35 mouse cellular contexts compared by ENCODE assay signal in the genomic region with DNA sequence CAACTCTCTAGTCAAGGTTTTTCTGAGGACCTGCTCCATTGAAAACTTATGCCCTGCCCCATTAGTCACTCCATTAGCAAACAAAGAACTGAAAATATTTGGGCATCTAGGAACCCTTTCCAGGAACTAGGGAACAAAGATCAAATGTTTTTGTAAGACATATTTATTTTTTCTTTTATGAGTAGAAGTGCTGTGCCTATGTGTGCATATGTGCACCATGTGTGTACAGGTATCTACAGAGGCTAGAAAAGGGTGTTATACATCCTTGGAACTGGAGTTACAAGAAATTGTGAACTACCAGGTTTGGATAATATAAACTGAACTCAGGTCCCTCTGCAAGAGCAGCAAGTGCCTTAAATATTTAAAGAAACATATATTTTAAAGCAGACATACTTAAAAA. TPM values are rescaled to one million over a fixed set of nuclear protein-coding genes. Genes with fewer than 3 reads are reported as not detected.
"Had no signal": no experiment of that assay in that cellular context is flagged by ENCODE, and none has a peak within 500 bp of the region (broad histone marks: within the 10 kb centered on the region; RNA-seq: fewer than 3 reads in every experiment).

No protein-coding gene starts in this region.

- DNase-seq: heart, postnatal 10 days; heart, postnatal 14 days; heart, postnatal 36 days; heart, postnatal 4 days; kidney, adult 11 months; kidney, adult 18-20 months; kidney, adult 2 months; kidney, adult 8-10 months; kidney, adult 9 months; kidney, postnatal 10 days; kidney, postnatal 14 days; kidney, postnatal 25 days; kidney, postnatal 36 days; kidney, postnatal 4 days; layer of hippocampus, adult 9-11 months; layer of hippocampus, postnatal 36 days had no signal

- H3K27ac ChIP-seq: heart, embryonic 10.5 days; heart, embryonic 13.5 days; heart, embryonic 15.5 days; hindbrain, embryonic 10.5 days; hindbrain, embryonic 12.5 days; hindbrain, embryonic 13.5 days; hindbrain, embryonic 14.5 days; hindbrain, embryonic 15.5 days; hindbrain, postnatal 0 days; intestine, embryonic 15.5 days; kidney, embryonic 15.5 days; kidney, postnatal 0 days; layer of hippocampus, adult 2 months had no signal

- H3K4me3 ChIP-seq: heart, embryonic 10.5 days; heart, embryonic 12.5 days; heart, embryonic 13.5 days; heart, embryonic 15.5 days; hindbrain, embryonic 10.5 days; hindbrain, embryonic 12.5 days; hindbrain, embryonic 13.5 days; hindbrain, embryonic 15.5 days; intestine, embryonic 15.5 days; kidney, embryonic 15.5 days; layer of hippocampus, adult 2 months had no signal

- H3K9me3 ChIP-seq: heart, embryonic 10.5 days; heart, embryonic 13.5 days; heart, embryonic 15.5 days; hindbrain, embryonic 10.5 days; hindbrain, embryonic 12.5 days; hindbrain, embryonic 13.5 days; hindbrain, embryonic 15.5 days; intestine, embryonic 15.5 days; kidney, embryonic 15.5 days had no signal

- H3K9ac ChIP-seq: heart, embryonic 12.5 days; heart, embryonic 13.5 days; heart, embryonic 15.5 days; hindbrain, embryonic 12.5 days; hindbrain, embryonic 13.5 days; hindbrain, embryonic 14.5 days; hindbrain, embryonic 15.5 days; intestine, embryonic 15.5 days; kidney, embryonic 15.5 days had no signal

- H3K4me2 ChIP-seq: heart, embryonic 11.5 days; heart, embryonic 12.5 days; heart, embryonic 13.5 days; heart, embryonic 15.5 days; hindbrain, embryonic 12.5 days; hindbrain, embryonic 13.5 days; hindbrain, embryonic 14.5 days; hindbrain, embryonic 15.5 days; intestine, embryonic 15.5 days; kidney, embryonic 15.5 days had no signal

- H3K36me3 ChIP-seq: heart, embryonic 10.5 days; heart, embryonic 12.5 days; heart, embryonic 13.5 days; heart, embryonic 15.5 days; hindbrain, embryonic 10.5 days; hindbrain, embryonic 12.5 days; hindbrain, embryonic 13.5 days; hindbrain, embryonic 15.5 days; intestine, embryonic 15.5 days; kidney, embryonic 15.5 days had no signal

- H3K27me3 ChIP-seq: heart, embryonic 12.5 days; heart, embryonic 13.5 days; heart, embryonic 15.5 days; hindbrain, embryonic 12.5 days; hindbrain, embryonic 13.5 days; hindbrain, embryonic 15.5 days; intestine, embryonic 15.5 days; kidney, embryonic 15.5 days had no signal

- H3K4me1 ChIP-seq: heart, embryonic 10.5 days; heart, embryonic 12.5 days; heart, embryonic 13.5 days; heart, embryonic 15.5 days; hindbrain, embryonic 12.5 days; hindbrain, embryonic 13.5 days; hindbrain, embryonic 15.5 days; intestine, embryonic 15.5 days; kidney, embryonic 15.5 days had no signal

- ATAC-seq: hindbrain, embryonic 16.5 days; hindbrain, postnatal 0 days; inflammation-experienced regulatory T-cells, adult 6 months; intestine, embryonic 15.5 days; intestine, embryonic 16.5 days; intestine, postnatal 0 days had no signal

RNA-seq across cellular contexts. Expression of a gene that starts 28.4 kb away (rescaled TPM):
- polyA plus RNA-seq: inflammation-experienced regulatory T-cells, adult 6 months had no signal
